Mouse (Mus musculus) heart, adult 2 months (tissue): ENCODE results near the gene Nmnat2.

Experiments used
- CTCF ChIP-seq: fragments of 200-600 bp; IDR thresholded peaks from 2 replicates; pipeline ENCODE4 v1.8.1; 2022; ENCODE audit warnings: antibody characterized with exemption, mild to moderate bottlenecking, moderate library complexity
- POLR2A ChIP-seq: fragments of 200-500 bp; IDR thresholded peaks from 2 replicates; pipeline ENCODE4 v1.6.1; 2011; ENCODE audit warnings: mild to moderate bottlenecking, low read depth, low read length, control low read depth; ENCODE audit not compliant: insufficient read depth

- TF ChIP-seq POLR2A (no peak), CTCF (no peak)
Observed at GRCm38 (mm10) chr1:153021034-153021638, 66.3 kb downstream of the Nmnat2 start.
